Mouse (Mus musculus): Measurements from ENCODE around the gene Map3k1. TPM values are rescaled to one million over a fixed set of nuclear protein-coding genes. Genes with fewer than 3 reads are reported as not detected.

Map3k1 gene
- total and polyA plus RNA-seq, 3 experiments = 10.7 to 48.7 (median 13.4) TPM

- Histone ChIP-seq H3K4me2 (ENCODE audit: insufficient read depth, low read depth, poor library complexity, severe bottlenecking) (no peak overlapping the region), H3K36me3 (replicated peaks in 1 of 2; ENCODE audit: control insufficient read depth in 1 of 2, insufficient read depth in 1 of 2, low read length in 1 of 2) (no peaks in the 10 kb centered on the region), H3K4me3 (replicated peaks in 1 of 3; ENCODE audit: low read depth in 2 of 3, low read length in 2 of 3, poor library complexity in 1 of 3) (no peak overlapping the region), H3K4me1 (ENCODE audit: control insufficient read depth in 1 of 2, insufficient read depth in 2 of 2) (no peaks in the 10 kb centered on the region), H3K9me3 (replicated peaks; ENCODE audit: low read length) (peaks cover 7% of the 10 kb centered on the region), H3K9ac (ENCODE audit: insufficient read depth, low read depth) (no peak overlapping the region), H3K27me3 (replicated peaks) (no peaks in the 10 kb centered on the region), H3K79me2 (replicated peaks; ENCODE audit: control insufficient read depth, extremely low read depth, insufficient read depth, poor library complexity, severe bottlenecking) (no peaks in the 10 kb centered on the region), H3K27ac (ENCODE audit: insufficient read depth, low read depth) (no peak overlapping the region)
- in situ Hi-C loops (cut with MboI; ENCODE audit: low pct_ligation_motif_present, low pct_unique_long_range_greater_than_20kb, low sequenced_read_pairs) (no loop called here), dilution Hi-C loops (cut with MboI; ENCODE audit: extremely low pct_ligation_motif_present, extremely low pct_unique_long_range_greater_than_20kb, low sequenced_read_pairs) (no loop called here)
- no peak for DNase-seq (ENCODE audit: extremely low read depth)
- TF ChIP-seq ZMIZ1 (IDR thresholded peaks at IDR 0.05; ENCODE audit: low read depth, low read length) = no peak
- no peak for TF ChIP-seq PAX5 (IDR thresholded peaks at IDR 0.05; ENCODE audit: low read length)
- no peak for TF ChIP-seq POLR2A (IDR thresholded peaks at IDR 0.05; ENCODE audit: low read depth, low read length)
- no peak for TF ChIP-seq HCFC1 (IDR thresholded peaks at IDR 0.05; ENCODE audit: low read depth, low read length)
- no peak for TF ChIP-seq USF2 (conservative IDR thresholded peaks at IDR 0.05; ENCODE audit: low read depth, low read length)
- TF ChIP-seq GABPA (IDR thresholded peaks at IDR 0.05; ENCODE audit: insufficient replicate concordance, low read depth, low read length) = no peak
- TF ChIP-seq IRF4 (IDR thresholded peaks at IDR 0.05; ENCODE audit: low read depth, low read length) = no peak
- no peak for TF ChIP-seq CHD2 (IDR thresholded peaks at IDR 0.05; ENCODE audit: low read length)
- no peak for TF ChIP-seq NELFE (IDR thresholded peaks at IDR 0.05; ENCODE audit: low read depth, low read length)
- no peak for TF ChIP-seq ELF1 (IDR thresholded peaks at IDR 0.05; ENCODE audit: low read depth, low read length)
- no peak for TF ChIP-seq TCF12 (IDR thresholded peaks at IDR 0.05; ENCODE audit: low read depth, low read length)
- no peak for TF ChIP-seq CHD1 (IDR thresholded peaks at IDR 0.05; ENCODE audit: low read depth, low read length)
- TF ChIP-seq SMC3 (IDR thresholded peaks at IDR 0.05; ENCODE audit: low read depth, low read length) = no peak
- TF ChIP-seq RAD21 (IDR thresholded peaks at IDR 0.05; ENCODE audit: low read depth, low read length) = no peak
- no peak for TF ChIP-seq MAZ (IDR thresholded peaks at IDR 0.05; ENCODE audit: low read depth, low read length)
These were observed 47.4 kb upstream of the Map3k1 start for GRCm38 (mm10) chr13:111856232-111856631.

GRCm38 (mm10) chr13:111852451-111853224, 43.8 kb upstream of the Map3k1 start:
- no peaks in the 10 kb centered on the region for H3K79me2 ChIP-seq (replicated peaks; ENCODE audit: control insufficient read depth, extremely low read depth, insufficient read depth, poor library complexity, severe bottlenecking)
- H3K4me3 ChIP-seq (replicated peaks in 1 of 3; ENCODE audit: low read depth in 2 of 3, low read length in 2 of 3, poor library complexity in 1 of 3) = no peak overlapping the region
- in situ Hi-C loops (cut with MboI; ENCODE audit: low pct_ligation_motif_present, low pct_unique_long_range_greater_than_20kb, low sequenced_read_pairs) = no loop called here
- no peaks in the 10 kb centered on the region for H3K27me3 ChIP-seq (replicated peaks)
- no peak for TF ChIP-seq MYC (IDR thresholded peaks at IDR 0.05; ENCODE audit: low read depth, low read length)
- no peak for TF ChIP-seq JUN (IDR thresholded peaks at IDR 0.05; ENCODE audit: insufficient read depth, low read depth, low read length)
- TF ChIP-seq CHD2 (IDR thresholded peaks at IDR 0.05; ENCODE audit: low read length) = no peak
- no peak for TF ChIP-seq MAX (IDR thresholded peaks at IDR 0.05; ENCODE audit: low read length)
- TF ChIP-seq MEF2A (IDR thresholded peaks at IDR 0.05; ENCODE audit: borderline replicate concordance, low read depth, low read length) = no peak
- TF ChIP-seq KAT2A (IDR thresholded peaks at IDR 0.05; ENCODE audit: insufficient replicate concordance, low read length) = no peak
- TF ChIP-seq ELF1 (IDR thresholded peaks at IDR 0.05; ENCODE audit: low read depth, low read length) = no peak
- no peak for TF ChIP-seq RAD21 (IDR thresholded peaks at IDR 0.05; ENCODE audit: low read depth, low read length)
- TF ChIP-seq CTCF (conservative IDR thresholded peaks at IDR 0.05 in 1 of 2, IDR thresholded peaks at IDR 0.05 in 1 of 2; ENCODE audit: low read depth in 2 of 2, low read length in 2 of 2) = no peak
- no peak for TF ChIP-seq NRF1 (IDR thresholded peaks at IDR 0.05; ENCODE audit: low read depth, low read length)
- no peak for TF ChIP-seq SMC3 (IDR thresholded peaks at IDR 0.05; ENCODE audit: low read depth, low read length)
- no peak for TF ChIP-seq ZMIZ1 (IDR thresholded peaks at IDR 0.05; ENCODE audit: low read depth, low read length)
- no peak for TF ChIP-seq POLR2AphosphoS2 (IDR thresholded peaks at IDR 0.05; ENCODE audit: low read depth, low read length)
- H3K9me3 ChIP-seq (replicated peaks; ENCODE audit: low read length) = no peaks in the 10 kb centered on the region
- H3K36me3 ChIP-seq (replicated peaks in 1 of 2; ENCODE audit: control insufficient read depth in 1 of 2, insufficient read depth in 1 of 2, low read length in 1 of 2) = no peaks in the 10 kb centered on the region
- no peak overlapping the region for H3K27ac ChIP-seq (ENCODE audit: insufficient read depth, low read depth)
- H3K9ac ChIP-seq (ENCODE audit: insufficient read depth, low read depth) = no peak overlapping the region
- no peak overlapping the region for H3K4me2 ChIP-seq (ENCODE audit: insufficient read depth, low read depth, poor library complexity, severe bottlenecking)
- no peak for DNase-seq (ENCODE audit: extremely low read depth)
- dilution Hi-C loops (cut with MboI; ENCODE audit: extremely low pct_ligation_motif_present, extremely low pct_unique_long_range_greater_than_20kb, low sequenced_read_pairs) = no loop called here
- H3K4me1 ChIP-seq (ENCODE audit: control insufficient read depth in 1 of 2, insufficient read depth in 2 of 2) = no peaks in the 10 kb centered on the region
